Comparison of ENCODE assay signal across 8 mouse cellular contexts in genomic region chr1:180422076-180422828, GRCm38 (mm10).
DNase-seq lines count a peak whose midpoint lies in the region; ATAC-seq lines count a peak whose summit lies in the region.
"Had no signal": no experiment of that assay in that cellular context is flagged by ENCODE, and none has a peak within 500 bp of the region (broad histone marks: within the 10 kb centered on the region; RNA-seq: fewer than 3 reads in every experiment).

No protein-coding gene starts in this region.

- H3K4me1 ChIP-seq in midbrain, embryonic 11.5 days (ENCODE audit: control insufficient read depth, insufficient read depth, low read length): peaks cover 9% of the 10 kb centered on the region
- H3K4me1 ChIP-seq: liver, embryonic 15.5 days had no signal

- intact Hi-C loops in gastrocnemius, postnatal 14 days (cut with DNase I; ENCODE audit: low total_unique reads): no loop called here
- intact Hi-C loops in left cerebral cortex, postnatal 4 days (cut with DNase I): loop anchor here (5.0 kb wide), 1 partner anchor 155 kb away; no protein-coding TSS in a partner anchor

- peak; percentile 39 for ATAC-seq in inflammation-experienced regulatory T-cells, adult 6 months
- peak; percentile 47 for ATAC-seq in midbrain, embryonic 11.5 days (ENCODE audit: low FRiP score)

- H3K9ac ChIP-seq in midbrain, embryonic 11.5 days (ENCODE audit: low read length): no peak overlapping the region
- H3K9ac ChIP-seq: liver, embryonic 15.5 days had no signal

- 29% methylated on average over 11 of the region's 11 CpGs for WGBS in midbrain, embryonic 11.5 days

- H3K27me3 ChIP-seq in midbrain, embryonic 11.5 days (ENCODE audit: control insufficient read depth, insufficient read depth, low read length): no peaks in the 10 kb centered on the region; the same call in 1 of the 2 replicates
- H3K27me3 ChIP-seq: liver, embryonic 15.5 days had no signal

- no peaks in the 10 kb centered on the region for H3K36me3 ChIP-seq in midbrain, embryonic 11.5 days (ENCODE audit: control insufficient read depth, insufficient read depth, low read length)
- H3K36me3 ChIP-seq: liver, embryonic 15.5 days had no signal

- H3K9me3 ChIP-seq in midbrain, embryonic 11.5 days (ENCODE audit: control insufficient read depth, low read length): no peaks in the 10 kb centered on the region
- H3K9me3 ChIP-seq: liver, embryonic 15.5 days had no signal

- no peak overlapping the region for H3K4me3 ChIP-seq in midbrain, embryonic 11.5 days (ENCODE audit: low read depth, low read length)
- H3K4me3 ChIP-seq: liver, embryonic 15.5 days had no signal

- DNase-seq in adrenal gland, adult (ENCODE audit: inconsistent age in 2 of 2, low spot score in 1 of 2): peak; percentile 82 to 94
- DNase-seq in cerebellum, postnatal 36 days: peak; percentile 73 to 75
- DNase-seq in gastrocnemius, postnatal 14 days: peak; percentile 80
- peak; percentile 83 for DNase-seq in left cerebral cortex, postnatal 4 days
- peak; percentile 96 for DNase-seq in midbrain, embryonic 11.5 days (ENCODE audit: low spot score, missing footprints)
- peak; percentile 40 for DNase-seq in spleen, adult 12 weeks (ENCODE audit: low spot score)

- no peak overlapping the region for H3K4me2 ChIP-seq in midbrain, embryonic 11.5 days
- H3K4me2 ChIP-seq: liver, embryonic 15.5 days had no signal

- no peak overlapping the region for H3K27ac ChIP-seq in midbrain, embryonic 11.5 days (ENCODE audit: low read depth, low read length)
- H3K27ac ChIP-seq: liver, embryonic 15.5 days had no signal

Comparison
In these comparisons a context has a peak if more than half of its experiments do, and no peak if none do; other contexts are left out.
1. DNase-seq: peak in every context shown above with its lines; median percentile 96 in midbrain, embryonic 11.5 days; 88 in adrenal gland, adult; 83 in left cerebral cortex, postnatal 4 days; 80 in gastrocnemius, postnatal 14 days; 74 in cerebellum, postnatal 36 days; 40 in spleen, adult 12 weeks.